Mouse (Mus musculus) CH12.LX (cell line): ENCODE data around the gene Wdr5.

Experiments used
- CTCF ChIP-seq, 2 experiments: IDR thresholded peaks in 1 of 2; conservative IDR thresholded peaks in 1 of 2; 2 replicates each; pipeline ENCODE4 v1.5.1; 2011 to 2012; ENCODE audit warnings: low read depth in 2 of 2, low read length in 2 of 2, improper control_type of control experiment in 1 of 2, inconsistent platforms in 1 of 2, mild to moderate bottlenecking in 1 of 2, moderate library complexity in 1 of 2
- MAX ChIP-seq: IDR thresholded peaks from 2 replicates; pipeline ENCODE4 v1.6.1; 2011; ENCODE audit warnings: low read length, improper control_type of control experiment
- MEF2A ChIP-seq: IDR thresholded peaks from 2 replicates; pipeline ENCODE4 v1.6.1; 2014; ENCODE audit warnings: low read depth, mild to moderate bottlenecking, inconsistent platforms, low read length, improper control_type of control experiment, borderline replicate concordance
- NELFE ChIP-seq: IDR thresholded peaks from 2 replicates; pipeline ENCODE4 v1.6.1; 2011; ENCODE audit warnings: low read depth, low read length, improper control_type of control experiment
- POLR2A ChIP-seq: IDR thresholded peaks from 2 replicates; pipeline ENCODE4 v1.6.1; 2011; ENCODE audit warnings: low read depth, mild to moderate bottlenecking, improper control_type of control experiment, low read length
- UBTF ChIP-seq: IDR thresholded peaks from 2 replicates; pipeline ENCODE4 v1.6.1; 2012; ENCODE audit warnings: low read depth, mild to moderate bottlenecking, inconsistent platforms, low read length, improper control_type of control experiment, moderate library complexity
- USF2 ChIP-seq: conservative IDR thresholded peaks from 2 replicates; pipeline ENCODE4 v1.6.1; 2011; ENCODE audit warnings: low read depth, low read length, improper control_type of control experiment

DNA sequence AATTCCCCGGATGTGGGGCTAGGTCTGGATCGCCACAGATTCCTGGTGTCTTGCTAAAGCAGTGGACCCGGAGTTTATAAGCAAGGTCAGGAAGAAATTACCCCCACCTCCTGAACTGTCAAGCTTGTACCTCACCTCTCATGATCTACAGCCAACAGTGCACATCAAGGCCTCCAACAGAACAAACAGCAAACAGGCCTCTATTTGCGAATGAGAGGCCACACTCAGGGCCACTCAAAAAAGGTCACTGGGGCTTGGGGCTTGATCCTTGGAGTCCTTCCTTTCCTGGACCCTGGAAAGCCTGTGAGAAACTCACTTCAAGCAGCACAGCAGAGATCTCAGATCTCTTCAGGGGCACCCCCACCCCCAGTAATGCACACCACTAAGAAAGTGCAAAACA is 41.0 kb upstream of the Wdr5 start:
- TF ChIP-seq MAX (no peak), NELFE (no peak), USF2 (no peak), CTCF (conservative IDR thresholded peaks at IDR 0.05 in 1 of 2, IDR thresholded peaks at IDR 0.05 in 1 of 2; ENCODE audit: low read depth in 2 of 2, low read length in 2 of 2) (no peak), UBTF (no peak), POLR2A (no peak), MEF2A (no peak)
